Mouse (Mus musculus): ENCODE results near the gene Trabd. TPM values are rescaled to one million over a fixed set of nuclear protein-coding genes. Genes with fewer than 3 reads are reported as not detected.

The Trabd gene
- polyA plus RNA-seq, 1 experiment: 68.2 TPM

- Histone ChIP-seq H3K4me2 (ENCODE audit: low read depth) (no peak overlapping the region), H3K36me3 (ENCODE audit: control insufficient read depth, insufficient read depth) (no peaks in the 10 kb centered on the region), H3K79me2 (ENCODE audit: control insufficient read depth, insufficient read depth) (no peaks in the 10 kb centered on the region), H3ac (ENCODE audit: control insufficient read depth, insufficient read length) (no peak overlapping the region), H3K4me3 (no peak overlapping the region), H3K27me3 (ENCODE audit: control insufficient read depth, insufficient read depth, insufficient read length) (peaks cover 54% of the 10 kb centered on the region)
- no peak for TF ChIP-seq MYOD1 (IDR thresholded peaks at IDR 0.05; ENCODE audit: control insufficient read depth in 1 of 3, insufficient read length in 2 of 3, low read depth in 2 of 3)
- TF ChIP-seq USF1 (IDR thresholded peaks at IDR 0.05; ENCODE audit: low read depth): no peak
- TF ChIP-seq POLR2A (IDR thresholded peaks at IDR 0.05; ENCODE audit: insufficient read length, low read depth): no peak
- TF ChIP-seq POLR2AphosphoS2 (IDR thresholded peaks at IDR 0.05; ENCODE audit: insufficient read length, low read depth): no peak
- TF ChIP-seq TCF3 (IDR thresholded peaks at IDR 0.05; ENCODE audit: insufficient read length, low read depth): no peak
- TF ChIP-seq CEBPB (IDR thresholded peaks at IDR 0.05; ENCODE audit: insufficient read depth, poor library complexity, severe bottlenecking): no peak
- TF ChIP-seq TCF12 (IDR thresholded peaks at IDR 0.05; ENCODE audit: insufficient read depth, poor library complexity, severe bottlenecking): no peak
- TF ChIP-seq REST (IDR thresholded peaks at IDR 0.05; ENCODE audit: insufficient read depth, insufficient read length): no peak
- TF ChIP-seq E2F4 (IDR thresholded peaks at IDR 0.05; ENCODE audit: insufficient read depth): no peak
- TF ChIP-seq SRF (IDR thresholded peaks at IDR 0.05; ENCODE audit: control insufficient read depth, insufficient read length, low read depth): no peak
- TF ChIP-seq MYOG (IDR thresholded peaks at IDR 0.05; ENCODE audit: control insufficient read depth in 1 of 3, insufficient read depth in 1 of 3, insufficient read length in 2 of 3, low read depth in 2 of 3): no peak
- no peak for TF ChIP-seq MAX (IDR thresholded peaks at IDR 0.05; ENCODE audit: low read depth)
Measured at GRCm38 (mm10) chr15:89069336-89069840, 5.5 kb upstream of the Trabd start.

- no peak overlapping the region for H3K4me3 ChIP-seq
Measured at GRCm38 (mm10) chr15:89070606-89071005, 4.3 kb upstream of the Trabd start.

DNA sequence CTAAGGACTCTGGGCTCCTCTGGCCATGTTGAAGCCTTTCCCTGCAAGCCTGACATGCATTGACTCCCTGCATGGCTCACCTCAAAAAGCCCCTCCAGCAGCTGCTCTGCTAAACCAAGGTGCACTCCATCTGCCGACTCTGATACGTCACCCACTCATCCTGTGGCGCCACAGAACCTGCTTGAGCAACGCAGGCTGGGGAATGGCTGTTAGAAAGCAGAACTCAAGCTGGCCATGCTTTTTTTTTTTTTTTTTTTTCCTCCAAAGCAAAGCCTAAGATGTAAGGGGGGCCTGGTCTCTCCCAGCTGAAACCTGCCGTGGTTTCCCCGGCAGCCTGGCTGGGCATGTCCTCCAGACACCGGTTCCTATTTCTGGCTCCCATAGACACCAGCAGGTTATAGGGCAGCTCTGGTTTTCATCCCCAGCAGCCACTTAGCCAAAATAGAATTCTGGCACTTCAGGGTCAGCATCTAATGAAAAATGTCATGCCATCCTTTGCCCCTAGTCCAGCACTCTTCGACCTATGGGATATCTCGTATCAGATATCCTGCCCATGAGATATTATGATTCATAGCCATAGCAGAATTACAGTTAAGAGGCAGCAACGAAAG, 826 bp upstream of the Trabd start:
- Histone ChIP-seq H3K27me3 (ENCODE audit: control insufficient read depth, insufficient read depth, insufficient read length) (peaks cover 10% of the 10 kb centered on the region), H3K4me3 (peak overlapping the region; percentile 87), H3K79me2 (ENCODE audit: control insufficient read depth, insufficient read depth) (peaks cover 30% of the 10 kb centered on the region), H3ac (ENCODE audit: control insufficient read depth, insufficient read length) (no peak overlapping the region), H3K4me2 (ENCODE audit: low read depth) (peak overlapping the region; percentile 98), H3K36me3 (ENCODE audit: control insufficient read depth, insufficient read depth) (no peaks in the 10 kb centered on the region)
- no peak for TF ChIP-seq MAX (IDR thresholded peaks at IDR 0.05; ENCODE audit: low read depth)
- TF ChIP-seq MYOG (IDR thresholded peaks at IDR 0.05; ENCODE audit: control insufficient read depth in 1 of 3, insufficient read depth in 1 of 3, insufficient read length in 2 of 3, low read depth in 2 of 3): no peak
- no peak for TF ChIP-seq MYOD1 (IDR thresholded peaks at IDR 0.05; ENCODE audit: control insufficient read depth in 1 of 3, insufficient read length in 2 of 3, low read depth in 2 of 3)
- no peak for TF ChIP-seq CEBPB (IDR thresholded peaks at IDR 0.05; ENCODE audit: insufficient read depth, poor library complexity, severe bottlenecking)
- TF ChIP-seq USF1 (IDR thresholded peaks at IDR 0.05; ENCODE audit: low read depth): no peak
- no peak for TF ChIP-seq POLR2A (IDR thresholded peaks at IDR 0.05; ENCODE audit: insufficient read length, low read depth)
- no peak for TF ChIP-seq TCF3 (IDR thresholded peaks at IDR 0.05; ENCODE audit: insufficient read length, low read depth)
- TF ChIP-seq REST (IDR thresholded peaks at IDR 0.05; ENCODE audit: insufficient read depth, insufficient read length): no peak

More at GRCm38 (mm10) chr15:89070606-89071005, 4.3 kb upstream of the Trabd start:
- TF ChIP-seq SRF (IDR thresholded peaks at IDR 0.05; ENCODE audit: control insufficient read depth, insufficient read length, low read depth) (no peak), USF1 (IDR thresholded peaks at IDR 0.05; ENCODE audit: low read depth) (peak; percentile 7)
- Histone ChIP-seq H3K27me3 (ENCODE audit: control insufficient read depth, insufficient read depth, insufficient read length) (peaks cover 43% of the 10 kb centered on the region), H3ac (ENCODE audit: control insufficient read depth, insufficient read length) (no peak overlapping the region), H3K36me3 (ENCODE audit: control insufficient read depth, insufficient read depth) (no peaks in the 10 kb centered on the region), H3K79me2 (ENCODE audit: control insufficient read depth, insufficient read depth) (no peaks in the 10 kb centered on the region), H3K4me2 (ENCODE audit: low read depth) (no peak overlapping the region)

DNA sequence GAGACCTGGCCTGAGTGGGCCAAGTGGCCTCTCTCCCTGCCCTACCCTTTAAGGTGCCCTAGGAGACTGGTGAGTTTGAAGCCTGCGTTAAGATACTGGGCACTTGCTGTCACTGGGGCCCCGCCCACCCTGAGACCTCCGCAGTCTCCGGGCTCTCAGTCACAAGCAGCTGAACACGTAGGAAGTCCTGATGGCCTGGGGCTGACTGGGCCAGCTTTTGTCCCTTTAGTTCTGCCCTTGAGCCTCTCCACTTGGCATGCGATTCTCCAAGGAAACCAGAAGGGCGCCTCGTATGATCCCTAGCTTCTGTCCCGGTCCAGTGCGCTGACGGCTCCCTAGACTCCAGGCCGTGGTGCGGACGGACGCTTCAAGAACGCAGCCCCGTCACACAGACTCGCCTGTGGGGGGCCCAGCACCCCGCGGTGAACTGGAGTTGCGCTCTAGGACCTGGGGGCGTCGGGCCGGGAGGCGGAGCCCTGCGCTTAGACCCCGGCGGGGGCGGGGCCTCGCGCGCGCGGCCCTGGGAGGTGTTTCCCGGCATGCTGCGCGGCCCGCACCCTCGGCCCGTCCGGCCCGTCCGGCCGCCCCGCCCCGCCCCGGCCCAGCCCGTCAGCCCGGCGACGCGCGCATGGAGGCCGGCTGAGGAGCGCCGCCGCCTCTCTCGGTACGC, 689 bp downstream of the Trabd start:
- H3K4me2 ChIP-seq (ENCODE audit: low read depth): peak overlapping the region; percentile 98
- no peak for TF ChIP-seq MYOG (IDR thresholded peaks at IDR 0.05; ENCODE audit: control insufficient read depth in 1 of 3, insufficient read depth in 1 of 3, insufficient read length in 2 of 3, low read depth in 2 of 3)
- no peak for TF ChIP-seq TCF12 (IDR thresholded peaks at IDR 0.05; ENCODE audit: insufficient read depth, poor library complexity, severe bottlenecking)
- TF ChIP-seq CEBPB (IDR thresholded peaks at IDR 0.05; ENCODE audit: insufficient read depth, poor library complexity, severe bottlenecking): no peak
- TF ChIP-seq MYOD1 (IDR thresholded peaks at IDR 0.05; ENCODE audit: control insufficient read depth in 1 of 3, insufficient read length in 2 of 3, low read depth in 2 of 3): peak in 1 of 3 experiments; percentile 40
- TF ChIP-seq POLR2A (IDR thresholded peaks at IDR 0.05; ENCODE audit: insufficient read length, low read depth): peak; percentile 72
- TF ChIP-seq SRF (IDR thresholded peaks at IDR 0.05; ENCODE audit: control insufficient read depth, insufficient read length, low read depth): no peak
- no peak for TF ChIP-seq E2F4 (IDR thresholded peaks at IDR 0.05; ENCODE audit: insufficient read depth)
- no peak for TF ChIP-seq USF1 (IDR thresholded peaks at IDR 0.05; ENCODE audit: low read depth)
- TF ChIP-seq POLR2AphosphoS2 (IDR thresholded peaks at IDR 0.05; ENCODE audit: insufficient read length, low read depth): peak; percentile 55
- no peak for TF ChIP-seq MAX (IDR thresholded peaks at IDR 0.05; ENCODE audit: low read depth)
- H3K36me3 ChIP-seq (ENCODE audit: control insufficient read depth, insufficient read depth): no peaks in the 10 kb centered on the region
- H3K27me3 ChIP-seq (ENCODE audit: control insufficient read depth, insufficient read depth, insufficient read length): no peaks in the 10 kb centered on the region
- H3K79me2 ChIP-seq (ENCODE audit: control insufficient read depth, insufficient read depth): peaks cover 44% of the 10 kb centered on the region
- peak overlapping the region; percentile 87 for H3K4me3 ChIP-seq
- H3ac ChIP-seq (ENCODE audit: control insufficient read depth, insufficient read length): peak overlapping the region; percentile 68

Data from myocyte (in vitro differentiated cells).